ENCODE assay signal across 18 mouse cellular contexts in the genomic region with DNA sequence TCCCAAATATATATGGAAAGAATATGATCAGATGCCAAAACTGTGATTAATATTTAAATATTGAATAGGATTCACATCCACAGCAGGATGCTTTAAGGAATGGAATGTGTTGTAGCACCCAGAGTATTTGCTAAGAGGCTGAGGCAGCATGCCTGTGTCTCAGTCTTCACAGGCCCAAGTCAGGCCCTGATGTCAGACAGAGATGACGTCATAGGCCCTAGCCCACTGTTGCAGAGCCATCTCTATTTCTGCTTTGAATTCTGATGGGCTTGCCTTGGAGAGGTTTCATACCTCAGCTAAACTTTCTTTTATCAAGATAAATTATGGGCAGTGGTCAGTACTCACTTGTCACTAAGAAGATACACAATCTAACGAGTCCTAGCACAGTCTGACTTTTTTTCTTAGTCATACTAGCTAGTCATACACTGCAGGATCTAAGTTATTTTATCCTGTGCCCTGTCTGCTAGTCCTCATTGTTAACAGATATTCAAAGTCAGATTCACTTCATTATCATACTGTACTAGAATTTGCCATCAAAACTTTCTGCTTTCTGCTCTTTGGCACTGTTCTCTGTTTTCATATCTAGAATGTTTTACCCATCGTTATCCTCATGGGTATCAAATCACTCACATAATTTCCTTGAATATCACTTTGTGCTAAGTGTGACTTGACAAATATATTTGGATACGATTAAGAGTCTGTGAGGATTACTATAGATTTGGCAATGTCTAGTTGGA.
"Had no signal": no experiment of that assay in that cellular context is flagged by ENCODE, and none has a peak within 500 bp of the region (broad histone marks: within the 10 kb centered on the region; RNA-seq: fewer than 3 reads in every experiment).

No protein-coding gene starts in this region.

- H3K9ac ChIP-seq: liver, embryonic 12.5 days; liver, embryonic 14.5 days; midbrain, embryonic 12.5 days; neural tube, embryonic 13.5 days; neural tube, embryonic 15.5 days had no signal

- H3K4me3 ChIP-seq: liver, embryonic 12.5 days; midbrain, embryonic 10.5 days; midbrain, embryonic 12.5 days; myocyte; neural tube, embryonic 13.5 days; neural tube, embryonic 15.5 days had no signal

- H3K4me1 ChIP-seq: liver, embryonic 12.5 days; midbrain, embryonic 10.5 days; neural tube, embryonic 15.5 days had no signal

- DNase-seq: lung, adult 2 months; midbrain, embryonic 14.5 days; retina, postnatal 1 day; right cerebral cortex, adult 18-20 months; right cerebral cortex, postnatal 25 days; right cerebral cortex, postnatal 4 days; spleen, adult 18-20 months; thymus, adult 18-20 months; thymus, postnatal 14 days; thymus, postnatal 36 days had no signal

- H3K4me2 ChIP-seq: liver, embryonic 12.5 days; midbrain, embryonic 12.5 days; neural tube, embryonic 13.5 days; neural tube, embryonic 15.5 days had no signal

- H3K27ac ChIP-seq: liver, embryonic 12.5 days; liver, embryonic 14.5 days; midbrain, embryonic 10.5 days; midbrain, embryonic 12.5 days; neural tube, embryonic 13.5 days; neural tube, embryonic 15.5 days had no signal

- H3K27me3 ChIP-seq: liver, embryonic 12.5 days; midbrain, embryonic 12.5 days; neural tube, embryonic 13.5 days; neural tube, embryonic 15.5 days had no signal

- H3K9me3 ChIP-seq: liver, embryonic 12.5 days; midbrain, embryonic 10.5 days; midbrain, embryonic 12.5 days; neural tube, embryonic 13.5 days; neural tube, embryonic 15.5 days had no signal

- ATAC-seq: liver, embryonic 12.5 days; midbrain, embryonic 16.5 days had no signal

- H3K36me3 ChIP-seq: liver, embryonic 12.5 days; midbrain, embryonic 10.5 days; midbrain, embryonic 12.5 days; neural tube, embryonic 13.5 days; neural tube, embryonic 15.5 days had no signal
